Mouse (Mus musculus) embryonic fibroblast, embryonic 13.5 days (primary cell): ENCODE data around the gene Gm20683. TPM values are rescaled to one million over a fixed set of nuclear protein-coding genes. Genes with fewer than 3 reads are reported as not detected.

ENCODE experiments used
- H3K27ac ChIP-seq: 2 replicates; pipeline ENCODE4 v1.5.1; 2012; ENCODE audit warnings: low read length, control low read depth, inconsistent platforms; ENCODE audit not compliant: insufficient read depth
- H3K4me1 ChIP-seq: 2 replicates; pipeline ENCODE4 v1.6.1; 2011; ENCODE audit warnings: low read length; ENCODE audit not compliant: control insufficient read depth, insufficient read depth
- H3K4me3 ChIP-seq: 2 replicates; pipeline ENCODE4 v1.5.1; 2011; ENCODE audit warnings: mild to moderate bottlenecking, control low read depth, low read length; ENCODE audit not compliant: insufficient read depth
- CTCF ChIP-seq: IDR thresholded peaks from 2 replicates; pipeline ENCODE4 v1.5.1; 2011; ENCODE audit warnings: mild to moderate bottlenecking, control low read depth, low read length, moderate library complexity, borderline replicate concordance; ENCODE audit not compliant: insufficient read depth
- POLR2A ChIP-seq: IDR thresholded peaks from 2 replicates; pipeline ENCODE4 v1.6.1; 2011; ENCODE audit warnings: low read depth, mild to moderate bottlenecking, control low read depth, low read length, moderate library complexity
- polyA plus RNA-seq: library from polyadenylated mRNA; stranded (reverse); fragments of >200 nt; gene quantifications from 2 replicates; pipeline ENCODE4 v1.2.4, GENCODE M21; 2011; ENCODE audit warnings: low read depth; ENCODE audit not compliant: missing spikeins, insufficient read length

Gene Gm20683
- polyA plus RNA-seq, 1 experiment, result not detected

- Histone ChIP-seq H3K27ac (peak overlapping the region; percentile 49), H3K4me1 (peaks cover 6% of the 10 kb centered on the region; the same call in 1 of the 2 replicates), H3K4me3 (peak overlapping the region; percentile 68)
- no peak for TF ChIP-seq CTCF
- TF ChIP-seq POLR2A, result no peak
Measured at GRCm38 (mm10) chr17:25843636-25844395, 2.3 kb upstream of the Gm20683 start.

- Histone ChIP-seq H3K4me1 (peaks cover 6% of the 10 kb centered on the region; the same call in 1 of the 2 replicates), H3K4me3 (peak overlapping the region; percentile 68), H3K27ac (no peak overlapping the region)
- no peak for TF ChIP-seq CTCF
- TF ChIP-seq POLR2A, result no peak
Measured at GRCm38 (mm10) chr17:25843122-25843521, 1.6 kb upstream of the Gm20683 start.

GRCm38 (mm10) chr17:25842509-25842908 is 946 bp upstream of the Gm20683 start:
- TF ChIP-seq CTCF (no peak), POLR2A (no peak)
- peaks cover 6% of the 10 kb centered on the region; the same call in 1 of the 2 replicates for H3K4me1 ChIP-seq
- no peak overlapping the region for H3K27ac ChIP-seq
- H3K4me3 ChIP-seq, result no peak overlapping the region

GRCm38 (mm10) chr17:25840519-25840918 is 1.0 kb downstream of the Gm20683 start:
- H3K4me3 ChIP-seq, result no peak overlapping the region

GRCm38 (mm10) chr17:25839455-25840235 is 1.9 kb downstream of the Gm20683 start:
- TF ChIP-seq CTCF, result no peak
- no peak for TF ChIP-seq POLR2A
- H3K27ac ChIP-seq, result no peak overlapping the region
- peaks cover 17% of the 10 kb centered on the region for H3K4me1 ChIP-seq
- no peak overlapping the region for H3K4me3 ChIP-seq

More at GRCm38 (mm10) chr17:25840519-25840918, 1.0 kb downstream of the Gm20683 start:
- H3K4me1 ChIP-seq, result peaks cover 14% of the 10 kb centered on the region
- no peak overlapping the region for H3K27ac ChIP-seq
- no peak for TF ChIP-seq POLR2A
- no peak for TF ChIP-seq CTCF

GRCm38 (mm10) chr17:25838904-25839303 is 2.7 kb downstream of the Gm20683 start:
- Histone ChIP-seq H3K4me3 (no peak overlapping the region), H3K27ac (no peak overlapping the region), H3K4me1 (peaks cover 18% of the 10 kb centered on the region)
- no peak for TF ChIP-seq POLR2A
- no peak for TF ChIP-seq CTCF

GRCm38 (mm10) chr17:25837533-25837932 is 4.0 kb downstream of the Gm20683 start:
- H3K27ac ChIP-seq, result no peak overlapping the region
- H3K4me3 ChIP-seq, result no peak overlapping the region
- H3K4me1 ChIP-seq, result peaks cover 12% of the 10 kb centered on the region
- TF ChIP-seq POLR2A (no peak), CTCF (no peak)

GRCm38 (mm10) chr17:25837076-25837410 is 4.5 kb downstream of the Gm20683 start, which contains the start of gene Rhbdl1:
Rhbdl1 (minus strand) TSS chr17:25837295.
- Histone ChIP-seq H3K4me1 (peaks cover 12% of the 10 kb centered on the region), H3K4me3 (0 out of 2 replicates have a peak within 1 kb of the TSS, but pooled peaks have one; percentile 3), H3K27ac (no peak within 1 kb of the TSS)
- TF ChIP-seq POLR2A (peak; percentile 63), CTCF (no peak)

GRCm38 (mm10) chr17:25836397-25837075 is 5.0 kb downstream of the Gm20683 start:
- no peak for TF ChIP-seq CTCF
- no peak; the same call in 1 of the 2 replicates for TF ChIP-seq POLR2A
- Histone ChIP-seq H3K27ac (no peak overlapping the region), H3K4me1 (peaks cover 12% of the 10 kb centered on the region), H3K4me3 (0 out of 2 replicates have a peak overlapping the region, but pooled peaks have one; percentile 3)

GRCm38 (mm10) chr17:25835816-25836215 is 5.7 kb downstream of the Gm20683 start:
- peaks cover 14% of the 10 kb centered on the region for H3K4me1 ChIP-seq
- no peak overlapping the region for H3K4me3 ChIP-seq
- TF ChIP-seq CTCF (no peak), POLR2A (no peak)
- no peak overlapping the region for H3K27ac ChIP-seq
